Mouse (Mus musculus): ENCODE results near the gene Ucn2. TPM values are rescaled to one million over a fixed set of nuclear protein-coding genes. Genes with fewer than 3 reads are reported as not detected.
A peak's percentile ranks its signal among the peaks of the same experiment; 100 is the strongest.

The Ucn2 gene
- polyA plus RNA-seq, 1 experiment from 2014 or later: not detected

- no peak overlapping the region for H3K27ac ChIP-seq (replicated peaks in 1 of 2; ENCODE audit: control insufficient read depth in 1 of 2, insufficient read depth in 1 of 2, low read depth in 2 of 2, low read length in 2 of 2)
These were observed 22.3 kb downstream of the Ucn2 start for GRCm38 (mm10) chr9:109008081-109008480.

GRCm38 (mm10) chr9:109008994-109009635 is 23.3 kb downstream of the Ucn2 start:
- Histone ChIP-seq H3K9ac (ENCODE audit: low read length) (peak overlapping the region; percentile 38; the same call in 1 of the 2 replicates), H3K4me1 (ENCODE audit: control insufficient read depth in 2 of 2, insufficient read depth in 2 of 2, low read length in 2 of 2) (peaks cover 11 to 14% of the 10 kb centered on the region in 2 experiments), H3K27ac (replicated peaks in 1 of 2; ENCODE audit: control insufficient read depth in 1 of 2, insufficient read depth in 1 of 2, low read depth in 2 of 2, low read length in 2 of 2) (no peak overlapping the region), H3K9me3 (ENCODE audit: control insufficient read depth, low read length) (no peaks in the 10 kb centered on the region), H3K4me3 (ENCODE audit: control insufficient read depth in 1 of 2, insufficient read depth in 1 of 2, low read depth in 1 of 2, low read length in 2 of 2) (no peak overlapping the region), H3K27me3 (ENCODE audit: control insufficient read depth, insufficient read depth, low read length) (no peaks in the 10 kb centered on the region), H3K36me3 (ENCODE audit: control insufficient read depth, insufficient read depth, low read length) (no peaks in the 10 kb centered on the region), H3K4me2 (ENCODE audit: low read length) (peak overlapping the region; percentile 44; the same call in 1 of the 2 replicates)
- ATAC-seq (ENCODE audit: insufficient number of reproducible peaks, insufficient read depth, low FRiP score, low read depth): no peak
- WGBS: 62% methylated on average over 8 of the region's 10 CpGs

More at GRCm38 (mm10) chr9:109008081-109008480, 22.3 kb downstream of the Ucn2 start:
- no peak for ATAC-seq (ENCODE audit: insufficient number of reproducible peaks, insufficient read depth, low FRiP score, low read depth)
- 70% methylated on average over 9 of the region's 9 CpGs for WGBS
- Histone ChIP-seq H3K4me2 (ENCODE audit: low read length) (no peak overlapping the region), H3K4me1 (ENCODE audit: control insufficient read depth in 2 of 2, insufficient read depth in 2 of 2, low read length in 2 of 2) (peaks cover 11 to 14% of the 10 kb centered on the region in 2 experiments), H3K9ac (ENCODE audit: low read length) (no peak overlapping the region), H3K36me3 (ENCODE audit: control insufficient read depth, insufficient read depth, low read length) (no peaks in the 10 kb centered on the region), H3K4me3 (ENCODE audit: control insufficient read depth in 1 of 2, insufficient read depth in 1 of 2, low read depth in 1 of 2, low read length in 2 of 2) (no peak overlapping the region), H3K9me3 (ENCODE audit: control insufficient read depth, low read length) (no peaks in the 10 kb centered on the region), H3K27me3 (ENCODE audit: control insufficient read depth, insufficient read depth, low read length) (no peaks in the 10 kb centered on the region)

- H3K4me1 ChIP-seq (ENCODE audit: control insufficient read depth in 2 of 2, insufficient read depth in 2 of 2, low read length in 2 of 2): peaks cover 11 to 14% of the 10 kb centered on the region in 2 experiments
- H3K27ac ChIP-seq (replicated peaks in 1 of 2; ENCODE audit: control insufficient read depth in 1 of 2, insufficient read depth in 1 of 2, low read depth in 2 of 2, low read length in 2 of 2): no peak overlapping the region
- peak overlapping the region; percentile 44 for H3K4me2 ChIP-seq (ENCODE audit: low read length)
- no peaks in the 10 kb centered on the region for H3K27me3 ChIP-seq (ENCODE audit: control insufficient read depth, insufficient read depth, low read length)
- peak overlapping the region; percentile 38 for H3K9ac ChIP-seq (ENCODE audit: low read length)
- H3K4me3 ChIP-seq (ENCODE audit: control insufficient read depth in 1 of 2, insufficient read depth in 1 of 2, low read depth in 1 of 2, low read length in 2 of 2): no peak overlapping the region
- H3K36me3 ChIP-seq (ENCODE audit: control insufficient read depth, insufficient read depth, low read length): no peaks in the 10 kb centered on the region
- no peaks in the 10 kb centered on the region for H3K9me3 ChIP-seq (ENCODE audit: control insufficient read depth, low read length)
- 30% methylated on average over 17 of the region's 17 CpGs for WGBS
- ATAC-seq (ENCODE audit: insufficient number of reproducible peaks, insufficient read depth, low FRiP score, low read depth): 0 out of 2 replicates have a peak, but pooled peaks have one; percentile 23
These were observed 24.0 kb downstream of the Ucn2 start for GRCm38 (mm10) chr9:109009636-109010315.

GRCm38 (mm10) chr9:109010316-109010690 is 24.5 kb downstream of the Ucn2 start:
- Histone ChIP-seq H3K27ac (replicated peaks in 1 of 2; ENCODE audit: control insufficient read depth in 1 of 2, insufficient read depth in 1 of 2, low read depth in 2 of 2, low read length in 2 of 2) (no peak overlapping the region), H3K27me3 (ENCODE audit: control insufficient read depth, insufficient read depth, low read length) (no peaks in the 10 kb centered on the region), H3K9ac (ENCODE audit: low read length) (peak overlapping the region; percentile 38; the same call in 1 of the 2 replicates), H3K9me3 (ENCODE audit: control insufficient read depth, low read length) (no peaks in the 10 kb centered on the region), H3K4me1 (ENCODE audit: control insufficient read depth in 2 of 2, insufficient read depth in 2 of 2, low read length in 2 of 2) (peaks cover 11 to 14% of the 10 kb centered on the region in 2 experiments), H3K4me2 (ENCODE audit: low read length) (peak overlapping the region; percentile 44; the same call in 1 of the 2 replicates), H3K4me3 (ENCODE audit: control insufficient read depth in 1 of 2, insufficient read depth in 1 of 2, low read depth in 1 of 2, low read length in 2 of 2) (no peak overlapping the region), H3K36me3 (ENCODE audit: control insufficient read depth, insufficient read depth, low read length) (no peaks in the 10 kb centered on the region)
- 57% methylated on average over 14 of the region's 14 CpGs for WGBS
- ATAC-seq (ENCODE audit: insufficient number of reproducible peaks, insufficient read depth, low FRiP score, low read depth): no peak

GRCm38 (mm10) chr9:109015397-109015796 is 29.6 kb downstream of the Ucn2 start:
- H3K27me3 ChIP-seq (ENCODE audit: control insufficient read depth, insufficient read depth, low read length): no peaks in the 10 kb centered on the region
- ATAC-seq (ENCODE audit: insufficient number of reproducible peaks, insufficient read depth, low FRiP score, low read depth): no peak
- no peak overlapping the region for H3K9ac ChIP-seq (ENCODE audit: low read length)
- no peak overlapping the region for H3K4me3 ChIP-seq (ENCODE audit: control insufficient read depth in 1 of 2, insufficient read depth in 1 of 2, low read depth in 1 of 2, low read length in 2 of 2)
- H3K27ac ChIP-seq (replicated peaks in 1 of 2; ENCODE audit: control insufficient read depth in 1 of 2, insufficient read depth in 1 of 2, low read depth in 2 of 2, low read length in 2 of 2): no peak overlapping the region
- no peaks in the 10 kb centered on the region for H3K36me3 ChIP-seq (ENCODE audit: control insufficient read depth, insufficient read depth, low read length)
- H3K4me1 ChIP-seq (ENCODE audit: control insufficient read depth in 2 of 2, insufficient read depth in 2 of 2, low read length in 2 of 2): peaks cover 0 to 5% of the 10 kb centered on the region in 2 experiments; a peak in 3 of 4 replicates
- WGBS: 42% methylated on average over 8 of the region's 8 CpGs
- no peaks in the 10 kb centered on the region for H3K9me3 ChIP-seq (ENCODE audit: control insufficient read depth, low read length)
- no peak overlapping the region for H3K4me2 ChIP-seq (ENCODE audit: low read length)

GRCm38 (mm10) chr9:109016973-109017604 is 31.3 kb downstream of the Ucn2 start:
- 45% methylated on average over 11 of the region's 11 CpGs for whole genome bisulfite sequencing
- no peak for ATAC-seq (ENCODE audit: insufficient number of reproducible peaks, insufficient read depth, low FRiP score, low read depth)
- H3K36me3 ChIP-seq (ENCODE audit: control insufficient read depth, insufficient read depth, low read length): no peaks in the 10 kb centered on the region
- H3K9ac ChIP-seq (ENCODE audit: low read length): no peak overlapping the region
- no peak overlapping the region for H3K4me2 ChIP-seq (ENCODE audit: low read length)
- no peak overlapping the region for H3K27ac ChIP-seq (replicated peaks in 1 of 2; ENCODE audit: control insufficient read depth in 1 of 2, insufficient read depth in 1 of 2, low read depth in 2 of 2, low read length in 2 of 2)
- peaks cover 0 to 5% of the 10 kb centered on the region in 2 experiments; a peak in 2 of 4 replicates for H3K4me1 ChIP-seq (ENCODE audit: control insufficient read depth in 2 of 2, insufficient read depth in 2 of 2, low read length in 2 of 2)
- H3K27me3 ChIP-seq (ENCODE audit: control insufficient read depth, insufficient read depth, low read length): no peaks in the 10 kb centered on the region
- H3K9me3 ChIP-seq (ENCODE audit: control insufficient read depth, low read length): no peaks in the 10 kb centered on the region
- no peak overlapping the region for H3K4me3 ChIP-seq (ENCODE audit: control insufficient read depth in 1 of 2, insufficient read depth in 1 of 2, low read depth in 1 of 2, low read length in 2 of 2)

- H3K9ac ChIP-seq (ENCODE audit: low read length): no peak overlapping the region
- H3K27ac ChIP-seq (replicated peaks in 1 of 2; ENCODE audit: control insufficient read depth in 1 of 2, insufficient read depth in 1 of 2, low read depth in 2 of 2, low read length in 2 of 2): no peak overlapping the region
- no peak for ATAC-seq (ENCODE audit: insufficient number of reproducible peaks, insufficient read depth, low FRiP score, low read depth)
- H3K27me3 ChIP-seq (ENCODE audit: control insufficient read depth, insufficient read depth, low read length): no peaks in the 10 kb centered on the region
- H3K4me3 ChIP-seq (ENCODE audit: control insufficient read depth in 1 of 2, insufficient read depth in 1 of 2, low read depth in 1 of 2, low read length in 2 of 2): no peak overlapping the region
- no peaks in the 10 kb centered on the region for H3K9me3 ChIP-seq (ENCODE audit: control insufficient read depth, low read length)
- 79% methylated on average over 4 of the region's 4 CpGs for WGBS
- no peak overlapping the region for H3K4me2 ChIP-seq (ENCODE audit: low read length)
- no peaks in the 10 kb centered on the region for H3K4me1 ChIP-seq (ENCODE audit: control insufficient read depth in 2 of 2, insufficient read depth in 2 of 2, low read length in 2 of 2)
- H3K36me3 ChIP-seq (ENCODE audit: control insufficient read depth, insufficient read depth, low read length): no peaks in the 10 kb centered on the region
These were observed 35.6 kb downstream of the Ucn2 start for GRCm38 (mm10) chr9:109021428-109021827.
